Mouse (Mus musculus) stomach, embryonic 14.5 days (tissue): ENCODE results near the gene Lair1. TPM values are rescaled to one million over a fixed set of nuclear protein-coding genes. Genes with fewer than 3 reads are reported as not detected.

Source experiments
- ATAC-seq: fragments of 200-750 bp; cut with Nextera tagmentation; 2 replicates; pipeline ENCODE4 v1.8.0; 2017; ENCODE audit warnings: low read depth, moderate TSS enrichment; ENCODE audit not compliant: insufficient number of reproducible peaks, insufficient read depth, low FRiP score
- H3K27ac ChIP-seq: fragments of 300-500 bp; sonication (generic); 2 replicates; pipeline ENCODE4 v1.5.1; 2014; ENCODE audit warnings: mild to moderate bottlenecking, low read length, moderate library complexity, mixed read lengths
- H3K27me3 ChIP-seq: fragments of 300-500 bp; sonication (generic); 2 replicates; pipeline ENCODE4 v1.6.1; 2014; ENCODE audit warnings: low read length, control low read depth, mixed read lengths; ENCODE audit not compliant: control insufficient read depth, insufficient read depth
- H3K36me3 ChIP-seq: fragments of 300-500 bp; sonication (generic); 2 replicates; pipeline ENCODE4 v1.6.1; 2014; ENCODE audit warnings: mild to moderate bottlenecking, control low read depth, low read length, moderate library complexity, mixed read lengths; ENCODE audit not compliant: control insufficient read depth, insufficient read depth
- H3K4me1 ChIP-seq: fragments of 300-500 bp; sonication (generic); 2 replicates; pipeline ENCODE4 v1.6.1; 2014; ENCODE audit warnings: low read length, control low read depth, mixed read lengths; ENCODE audit not compliant: control insufficient read depth, insufficient read depth
- H3K4me2 ChIP-seq: fragments of 300-500 bp; sonication (generic); replicated peaks from 2 replicates; pipeline ENCODE4 v1.6.1; 2014; ENCODE audit warnings: low read depth, low read length, control low read depth
- H3K4me3 ChIP-seq: fragments of 300-500 bp; sonication (generic); 2 replicates; pipeline ENCODE4 v1.5.1; 2014; ENCODE audit warnings: low read depth, low read length, control low read depth
- H3K9ac ChIP-seq: fragments of 300-500 bp; sonication (generic); replicated peaks from 2 replicates; pipeline ENCODE4 v1.6.1; 2014; ENCODE audit warnings: low read depth, mild to moderate bottlenecking, control low read depth, low read length, moderate library complexity, mixed read lengths
- H3K9me3 ChIP-seq: fragments of 300-500 bp; sonication (generic); 2 replicates; pipeline ENCODE4 v1.6.1; 2016; ENCODE audit warnings: low read depth, low read length, control low read depth; ENCODE audit not compliant: control insufficient read depth
- WGBS: fragments of 180-500 bp; shearing (Covaris S2); extraction: QIAGEN DNeasy Blood & Tissue Kit; methylation state at CpG from one replicate; pipeline ENCODE4 v1.1.7; 2014; 5-methylcytosine and 5-hydroxymethylcytosine counted together
- polyA plus RNA-seq: library from polyadenylated mRNA; unstranded; fragments of >200 nt; fragmentation: Nextera tagmentation; extraction: Ambion mirVana; gene quantifications from 2 replicates; pipeline ENCODE4 v1.2.1, GENCODE M21; 2014

Lair1 gene
- 1.1 and 2.4 TPM in 2 replicates for polyA plus RNA-seq

- H3K27me3 ChIP-seq, result no peaks in the 10 kb centered on the region
- 67% methylated on average over 2 of the region's 2 CpGs for WGBS
- no peak within 1 kb of the TSS for H3K9ac ChIP-seq
- H3K36me3 ChIP-seq, result no peaks in the 10 kb centered on the region
- H3K4me2 ChIP-seq, result no peak within 1 kb of the TSS
- no peaks in the 10 kb centered on the region for H3K4me1 ChIP-seq
- H3K27ac ChIP-seq, result no peak within 1 kb of the TSS
- no peak within 1 kb of the TSS for H3K4me3 ChIP-seq
- ATAC-seq, result no peak
- H3K9me3 ChIP-seq, result no peaks in the 10 kb centered on the region
These were observed at the start of gene Lair1 for GRCm38 (mm10) chr7:4063013-4063412. Gene Lair1, minus strand, starts transcription at chr7:4063204.

GRCm38 (mm10) chr7:4111766-4112165 is 48.8 kb upstream of the Lair1 start:
- no peak overlapping the region for H3K4me3 ChIP-seq
- 61% methylated on average over 3 of the region's 3 CpGs for WGBS

GRCm38 (mm10) chr7:4103411-4103810 is 40.4 kb upstream of the Lair1 start:
- 15% methylated on average over 4 of the region's 4 CpGs for WGBS
- H3K4me2 ChIP-seq, result no peak overlapping the region
- no peak for ATAC-seq

More at GRCm38 (mm10) chr7:4111766-4112165, 48.8 kb upstream of the Lair1 start:
- no peaks in the 10 kb centered on the region for H3K36me3 ChIP-seq
- no peak overlapping the region for H3K4me2 ChIP-seq
- no peaks in the 10 kb centered on the region for H3K9me3 ChIP-seq
- no peak overlapping the region for H3K9ac ChIP-seq
- H3K27me3 ChIP-seq, result no peaks in the 10 kb centered on the region
- no peak for ATAC-seq
- H3K4me1 ChIP-seq, result no peaks in the 10 kb centered on the region
- H3K27ac ChIP-seq, result no peak overlapping the region

GRCm38 (mm10) chr7:4101144-4101543 is 38.1 kb upstream of the Lair1 start:
- Histone ChIP-seq H3K4me1 (no peaks in the 10 kb centered on the region), H3K27ac (no peak overlapping the region), H3K9me3 (no peaks in the 10 kb centered on the region), H3K4me2 (no peak overlapping the region), H3K27me3 (no peaks in the 10 kb centered on the region), H3K36me3 (no peaks in the 10 kb centered on the region), H3K4me3 (no peak overlapping the region), H3K9ac (no peak overlapping the region)
- no peak for ATAC-seq
- 77% methylated on average over 5 of the region's 5 CpGs for WGBS

More at GRCm38 (mm10) chr7:4103411-4103810, 40.4 kb upstream of the Lair1 start:
- H3K9me3 ChIP-seq, result no peaks in the 10 kb centered on the region
- no peaks in the 10 kb centered on the region for H3K36me3 ChIP-seq
- H3K4me1 ChIP-seq, result no peaks in the 10 kb centered on the region
- H3K4me3 ChIP-seq, result no peak overlapping the region
- no peak overlapping the region for H3K27ac ChIP-seq
- H3K27me3 ChIP-seq, result no peaks in the 10 kb centered on the region
- no peak overlapping the region for H3K9ac ChIP-seq

- no peak for ATAC-seq
- H3K4me1 ChIP-seq, result no peaks in the 10 kb centered on the region
- H3K9me3 ChIP-seq, result no peaks in the 10 kb centered on the region
- no peak overlapping the region for H3K9ac ChIP-seq
- no peaks in the 10 kb centered on the region for H3K36me3 ChIP-seq
- no peak overlapping the region for H3K27ac ChIP-seq
- H3K4me2 ChIP-seq, result no peak overlapping the region
- WGBS, result 62% methylated on average over 2 of the region's 2 CpGs
- no peaks in the 10 kb centered on the region for H3K27me3 ChIP-seq
- H3K4me3 ChIP-seq, result no peak overlapping the region
These were observed 35.8 kb upstream of the Lair1 start for GRCm38 (mm10) chr7:4098832-4099231.

GRCm38 (mm10) chr7:4098301-4098700 is 35.3 kb upstream of the Lair1 start:
- WGBS, result 71% methylated on average over 2 of the region's 2 CpGs
- Histone ChIP-seq H3K36me3 (no peaks in the 10 kb centered on the region), H3K4me3 (no peak overlapping the region), H3K27me3 (no peaks in the 10 kb centered on the region), H3K27ac (no peak overlapping the region), H3K9me3 (no peaks in the 10 kb centered on the region), H3K4me1 (no peaks in the 10 kb centered on the region), H3K9ac (no peak overlapping the region), H3K4me2 (no peak overlapping the region)
- ATAC-seq, result no peak

GRCm38 (mm10) chr7:4091170-4091569 is 28.2 kb upstream of the Lair1 start:
- no peak for ATAC-seq
- H3K9me3 ChIP-seq, result no peaks in the 10 kb centered on the region
- no peak overlapping the region for H3K4me2 ChIP-seq
- 52% methylated on average over 8 of the region's 8 CpGs for WGBS
- H3K9ac ChIP-seq, result no peak overlapping the region
- no peak overlapping the region for H3K4me3 ChIP-seq
- H3K27ac ChIP-seq, result no peak overlapping the region
- no peaks in the 10 kb centered on the region for H3K27me3 ChIP-seq
- H3K4me1 ChIP-seq, result no peaks in the 10 kb centered on the region
- no peaks in the 10 kb centered on the region for H3K36me3 ChIP-seq

- Histone ChIP-seq H3K4me3 (no peak overlapping the region), H3K9ac (no peak overlapping the region), H3K27ac (no peak overlapping the region), H3K4me1 (no peaks in the 10 kb centered on the region), H3K4me2 (no peak overlapping the region), H3K27me3 (no peaks in the 10 kb centered on the region), H3K36me3 (no peaks in the 10 kb centered on the region), H3K9me3 (no peaks in the 10 kb centered on the region)
- no peak for ATAC-seq
- 88% methylated on average over 2 of the region's 2 CpGs for WGBS
These were observed 25.7 kb upstream of the Lair1 start for GRCm38 (mm10) chr7:4088679-4089078.

GRCm38 (mm10) chr7:4087896-4088480 is 25.0 kb upstream of the Lair1 start:
- H3K4me1 ChIP-seq, result no peaks in the 10 kb centered on the region
- no peaks in the 10 kb centered on the region for H3K36me3 ChIP-seq
- no peaks in the 10 kb centered on the region for H3K9me3 ChIP-seq
- H3K9ac ChIP-seq, result no peak overlapping the region
- no peak overlapping the region for H3K4me3 ChIP-seq
- WGBS, result 84% methylated on average over 6 of the region's 6 CpGs
- H3K27me3 ChIP-seq, result no peaks in the 10 kb centered on the region
- no peak overlapping the region for H3K27ac ChIP-seq
- ATAC-seq, result no peak
- H3K4me2 ChIP-seq, result no peak overlapping the region
